Mouse (Mus musculus) monocyte, adult 2 months (primary cell): Measurements from ENCODE around the gene Lrrc10b.

Experiments used
- DNase-seq, 2 experiments: peaks; one replicate each; pipeline ENCODE4 v3.0.0; 2022; ENCODE audit warnings: low spot score in 2 of 2, low read depth in 1 of 2

The Lrrc10b gene

GRCm38 (mm10) chr19:10456752-10457483 is at the start of gene Lrrc10b:
Gene Lrrc10b (minus strand): TSS chr19:10457473.
- DNase-seq = no peak

GRCm38 (mm10) chr19:10502571-10502970 is 45.3 kb upstream of the Lrrc10b start:
- no peak for DNase-seq

GRCm38 (mm10) chr19:10500581-10500980 is 43.3 kb upstream of the Lrrc10b start:
- DNase-seq = no peak

DNA sequence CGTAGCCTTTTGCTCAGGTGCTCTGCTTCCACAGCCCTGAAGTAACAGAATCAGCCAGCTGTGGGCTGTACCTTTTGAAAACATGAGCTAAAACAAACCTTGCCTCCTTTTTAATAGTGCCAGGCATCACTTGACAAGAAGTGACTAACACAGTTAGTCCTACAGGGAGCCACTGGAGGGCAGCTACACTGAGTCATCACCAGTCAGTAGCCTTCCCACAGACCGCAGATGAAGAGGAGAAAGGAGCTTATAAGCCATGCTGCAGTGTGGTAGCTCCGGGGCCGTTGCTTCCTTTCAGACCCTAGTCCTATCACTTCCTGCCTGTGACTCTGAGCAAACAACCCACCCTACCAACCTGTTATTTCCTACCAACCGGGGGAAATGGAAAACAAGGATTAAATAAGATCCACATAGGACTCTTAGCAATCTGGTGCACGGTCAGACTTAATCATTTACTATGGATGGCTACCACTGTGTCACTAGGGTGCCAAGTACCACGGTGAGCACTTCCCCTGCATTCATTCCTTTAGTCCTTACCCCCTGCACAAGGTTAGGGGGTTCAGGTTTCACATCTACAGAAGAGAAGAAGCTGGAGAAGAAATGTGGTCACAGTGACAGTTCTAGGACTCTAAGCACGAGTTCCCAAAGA is 40.4 kb upstream of the Lrrc10b start:
- no peak for DNase-seq

DNA sequence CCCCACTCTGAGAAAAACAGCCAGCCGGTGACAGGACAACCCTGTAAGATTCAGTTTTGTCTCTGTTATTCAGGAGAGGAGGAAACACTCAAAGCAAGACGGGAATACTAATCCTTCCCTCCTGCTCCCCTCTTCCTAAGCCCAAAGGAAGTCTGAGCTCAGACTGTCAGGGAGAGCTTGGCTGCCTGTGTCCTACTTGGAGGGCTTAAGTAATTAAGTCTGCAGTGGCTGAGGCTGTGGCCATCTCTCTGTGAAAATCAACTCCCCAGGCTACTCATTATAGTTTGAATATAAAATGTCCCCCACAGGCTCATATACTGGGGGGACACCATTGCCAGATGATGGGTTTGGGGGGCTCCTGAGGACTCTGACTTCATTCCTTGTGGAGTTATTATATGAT is 39.7 kb upstream of the Lrrc10b start:
- DNase-seq = no peak

DNA sequence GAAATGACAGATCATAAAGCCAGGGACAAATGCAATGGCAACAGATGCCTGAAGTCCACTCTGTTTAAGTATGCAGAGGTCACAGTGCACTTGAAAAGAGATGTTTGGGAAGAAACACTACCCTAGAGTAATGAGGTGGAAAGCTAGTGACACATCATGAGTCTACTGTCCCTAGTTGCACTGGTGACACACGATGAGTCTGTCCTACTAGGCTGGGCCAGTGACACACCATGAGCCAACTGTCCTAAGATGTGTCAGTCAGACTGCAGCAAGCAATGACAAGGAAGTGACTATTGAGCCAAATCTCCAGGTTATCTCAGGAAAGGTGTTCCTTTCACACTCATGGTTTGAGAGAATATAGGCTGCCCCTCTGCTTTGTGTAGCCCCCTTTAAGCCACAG is 38.4 kb upstream of the Lrrc10b start:
- DNase-seq = no peak

DNA sequence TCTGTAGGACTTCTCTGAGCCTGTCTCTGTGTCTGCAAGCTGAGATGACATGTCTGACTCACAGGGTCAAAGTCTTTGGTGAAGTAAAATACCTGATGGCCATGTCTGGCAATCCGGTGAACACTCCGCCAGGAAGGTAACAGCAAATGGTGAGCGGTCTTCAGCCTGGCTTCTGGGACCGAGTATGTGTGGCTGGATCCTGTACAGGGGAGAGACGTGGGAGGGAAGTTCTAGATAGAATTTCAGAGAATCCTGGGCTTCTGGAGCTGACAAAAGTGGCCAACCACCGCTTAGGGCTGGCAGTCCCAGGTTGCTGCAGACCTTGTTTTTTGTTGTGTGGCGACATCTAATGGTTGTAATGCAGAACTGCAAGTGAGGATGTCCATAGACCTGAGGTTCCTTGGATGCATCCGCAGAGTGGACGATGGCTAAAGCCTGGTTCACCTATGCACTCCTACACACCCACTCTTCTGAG is 29.0 kb upstream of the Lrrc10b start:
- no peak for DNase-seq

GRCm38 (mm10) chr19:10482703-10483102 is 25.4 kb upstream of the Lrrc10b start, which contains the start of gene Ppp1r32:
Gene Ppp1r32 (minus strand): TSS chr19:10482928.
- DNase-seq = no peak

GRCm38 (mm10) chr19:10479541-10479940 is 22.3 kb upstream of the Lrrc10b start:
- no peak for DNase-seq

GRCm38 (mm10) chr19:10473779-10474178 is 16.5 kb upstream of the Lrrc10b start:
- DNase-seq = no peak

DNA sequence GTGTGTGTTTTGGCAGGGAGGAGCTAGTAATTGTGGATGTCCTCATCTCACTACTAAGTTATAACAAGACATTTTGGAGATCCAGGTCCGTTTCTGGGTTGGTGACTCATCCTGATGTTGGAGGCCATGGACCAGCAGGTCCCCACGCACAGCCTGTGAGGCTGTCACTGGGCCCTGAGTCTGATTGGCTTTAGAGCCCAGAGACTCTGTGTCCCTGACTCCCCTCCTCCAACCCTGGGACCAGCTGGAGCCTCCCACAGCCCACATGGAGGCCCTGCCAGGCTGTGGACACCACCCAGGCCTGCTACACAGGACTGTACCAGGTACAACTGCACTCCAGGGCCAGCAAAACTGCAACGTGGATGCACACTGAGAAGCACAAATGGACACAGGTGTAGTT is 15.7 kb upstream of the Lrrc10b start:
- DNase-seq = no peak

DNA sequence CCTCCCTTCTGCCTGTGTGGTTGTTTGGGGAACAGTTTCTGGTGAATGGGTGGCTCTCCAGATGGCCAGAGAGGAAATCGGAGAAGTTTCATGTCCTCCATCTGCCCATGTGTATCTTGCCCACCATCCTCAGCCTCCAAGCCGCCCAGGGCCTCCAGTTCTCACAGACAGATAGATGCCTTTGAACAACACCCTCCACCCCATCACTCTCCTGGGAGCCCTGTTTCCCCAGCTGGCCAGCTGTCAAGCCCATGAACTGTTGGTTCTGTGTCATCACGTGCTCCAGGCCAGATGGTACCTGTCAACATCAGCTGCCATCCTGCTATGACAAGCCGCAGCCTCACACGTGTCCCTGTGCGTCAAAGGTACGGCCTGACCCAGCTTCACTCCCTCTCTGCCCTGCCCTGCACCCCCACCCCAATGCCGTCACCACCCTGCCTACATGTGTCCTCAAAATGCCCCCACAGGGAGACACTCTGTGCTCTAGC is 11.9 kb upstream of the Lrrc10b start:
- DNase-seq = no peak

DNA sequence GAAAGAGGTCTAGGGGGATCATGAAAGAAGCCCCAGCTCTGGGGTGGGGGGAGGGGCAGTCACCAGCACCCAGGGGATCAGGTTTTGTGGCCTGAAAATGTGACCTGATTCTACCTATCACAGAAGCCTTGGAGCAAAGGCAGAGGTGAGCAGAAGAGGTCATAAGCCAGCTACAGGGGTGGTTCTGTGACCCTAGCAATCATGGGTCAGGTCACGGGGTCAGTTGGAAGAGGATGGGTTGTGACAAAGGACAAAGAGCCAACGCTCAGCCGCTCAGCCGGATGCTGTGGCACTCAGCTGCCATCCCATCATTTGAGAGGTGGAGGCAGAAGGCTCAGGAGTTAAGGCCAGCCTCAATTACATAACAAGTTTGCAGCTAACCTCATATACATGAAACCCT is 7.2 kb upstream of the Lrrc10b start:
- DNase-seq = no peak

DNA sequence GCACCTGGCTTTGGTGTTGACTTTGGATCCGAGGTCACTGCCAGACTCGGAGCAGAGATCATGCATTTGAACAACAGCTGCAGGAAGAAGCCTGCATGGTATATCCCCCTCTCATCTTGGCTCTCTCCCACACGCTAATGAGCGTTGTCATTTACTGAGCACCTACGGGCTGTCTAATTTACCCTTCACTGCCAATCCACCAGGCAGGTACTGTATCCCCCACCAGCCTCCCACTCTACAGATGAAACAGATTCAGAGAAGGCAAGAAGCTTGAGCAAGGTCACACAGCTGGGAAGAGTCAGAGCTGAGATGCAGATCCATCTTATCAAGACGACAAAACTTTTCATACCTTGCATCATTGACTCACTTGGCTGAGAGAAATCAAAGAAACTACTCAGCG is 4.3 kb upstream of the Lrrc10b start:
- no peak for DNase-seq

DNA sequence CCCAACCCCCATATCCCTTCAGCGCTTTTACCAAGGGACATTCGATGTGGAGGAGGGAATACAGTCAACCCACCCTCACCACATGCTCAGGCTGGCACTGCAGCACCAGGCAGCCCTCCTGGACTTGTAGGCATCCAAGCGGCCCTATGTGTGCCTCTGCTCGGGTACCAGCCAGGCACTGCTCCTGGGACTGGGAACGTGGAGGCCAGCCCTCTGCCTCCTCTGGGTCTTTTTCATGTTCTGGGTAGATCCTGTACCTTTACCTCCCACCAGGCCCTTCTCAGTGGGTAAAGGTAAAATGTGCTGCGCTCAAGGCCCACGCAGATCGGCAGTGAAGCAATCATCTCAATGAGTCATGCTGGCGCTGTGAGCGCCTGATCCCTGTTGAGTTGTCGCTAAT is 2.6 kb upstream of the Lrrc10b start:
- no peak for DNase-seq

DNA sequence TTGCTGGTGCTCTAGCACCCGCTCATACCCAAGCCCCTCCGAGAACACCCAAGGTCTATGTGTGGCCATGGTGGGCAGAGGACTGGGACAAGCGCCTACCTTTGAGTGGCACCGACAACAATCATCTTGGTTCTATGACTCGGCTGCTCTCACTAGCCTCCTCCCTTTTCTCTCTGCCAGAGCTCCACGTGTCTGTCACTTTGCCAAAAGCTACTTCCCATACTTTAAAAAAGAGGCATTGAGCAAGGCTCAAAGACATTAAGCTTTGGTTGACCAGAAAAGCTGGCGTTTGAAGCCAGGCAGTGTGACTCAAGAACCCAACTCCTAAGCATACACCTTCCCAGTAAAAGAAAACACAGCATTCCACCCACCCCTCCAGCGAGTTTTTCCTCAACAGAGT is 823 bp upstream of the Lrrc10b start:
- DNase-seq = no peak

DNA sequence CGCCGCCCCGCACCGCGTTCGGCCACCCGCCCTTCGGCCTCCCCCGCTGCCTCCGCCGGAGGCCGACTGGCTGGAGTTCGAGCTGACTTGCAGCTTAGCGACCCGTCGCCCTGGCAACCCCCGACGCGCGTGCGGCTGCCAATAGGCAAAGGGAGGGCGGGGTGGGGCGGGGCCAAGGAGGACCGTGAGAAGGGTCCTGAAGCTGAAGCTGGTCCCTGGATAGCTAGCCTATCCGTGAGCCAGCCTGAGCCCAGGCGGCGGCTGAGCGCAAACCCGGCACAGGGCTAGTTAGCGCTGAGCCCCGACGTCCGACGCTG is 169 bp upstream of the Lrrc10b start:
- no peak for DNase-seq

DNA sequence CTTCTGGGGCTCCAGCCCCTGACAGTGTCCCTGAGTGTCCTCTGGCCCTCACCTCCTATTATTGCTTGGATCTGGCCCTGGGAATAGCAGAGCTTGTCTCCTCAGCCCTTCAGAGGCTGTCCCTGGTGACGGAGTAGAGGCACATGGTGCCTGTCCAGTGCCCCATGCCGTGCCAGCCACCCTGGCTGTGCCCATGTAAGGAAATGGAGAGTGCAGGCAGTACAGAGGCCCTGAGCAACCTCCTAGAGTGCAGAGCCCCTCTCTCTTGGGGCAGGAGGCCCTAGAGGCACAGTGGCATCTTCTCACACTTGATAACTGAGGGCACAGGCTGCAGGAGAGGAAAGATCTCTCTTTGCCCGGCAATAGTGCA is 1.9 kb downstream of the Lrrc10b start:
- DNase-seq = no peak

DNA sequence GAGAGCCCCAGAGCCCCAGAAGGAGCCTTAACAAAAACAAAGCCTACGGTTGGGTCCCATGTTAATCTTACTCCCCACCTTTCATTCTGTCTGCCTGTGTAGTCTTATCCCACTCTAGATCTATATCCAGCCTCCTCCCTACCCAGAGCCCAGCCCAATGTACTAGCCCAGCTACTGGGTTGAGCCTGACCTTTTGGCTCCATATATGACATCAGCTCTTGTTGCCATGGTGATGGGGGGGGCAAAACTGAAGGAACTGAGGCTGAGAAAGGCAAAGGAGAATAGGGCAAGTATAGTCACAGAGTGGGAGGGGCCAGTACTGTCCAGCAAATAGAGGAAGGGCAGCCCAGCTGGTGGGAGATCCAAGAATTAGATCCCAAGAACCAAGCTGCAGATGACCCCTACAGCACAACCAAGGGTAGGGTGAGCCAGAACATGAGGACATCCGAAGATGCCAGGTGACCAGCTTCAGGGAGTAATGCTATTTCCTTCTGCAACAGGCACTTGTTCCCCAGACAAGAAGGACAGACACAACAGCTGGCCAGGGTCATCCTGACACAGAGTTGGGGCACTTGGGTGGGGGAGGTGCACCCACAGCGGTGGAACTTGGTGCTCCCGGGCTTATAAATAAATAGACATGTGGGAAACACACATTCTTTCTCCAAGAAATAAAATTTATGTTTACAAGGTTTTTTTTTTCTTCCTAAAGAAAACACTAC is 2.4 kb downstream of the Lrrc10b start:
- DNase-seq = no peak

DNA sequence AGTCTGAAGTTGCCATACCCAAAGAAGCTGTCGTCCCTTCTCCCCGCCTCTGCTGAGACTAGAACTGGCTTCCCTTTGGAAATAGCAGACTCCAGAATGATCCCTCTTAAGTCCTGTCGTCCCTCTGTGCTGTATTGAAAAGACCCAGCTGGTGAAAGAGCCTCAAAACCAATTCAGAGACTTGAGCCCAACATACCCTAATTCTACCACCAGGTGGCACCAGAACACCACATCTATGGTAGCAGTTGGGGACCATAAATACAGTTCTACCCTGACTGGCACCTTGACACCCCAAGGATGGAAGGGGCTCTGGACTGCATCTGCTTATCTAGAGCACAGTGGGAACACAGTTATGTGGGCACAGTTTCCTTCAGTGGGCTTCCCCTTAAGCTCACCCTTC is 7.6 kb downstream of the Lrrc10b start:
- no peak for DNase-seq

GRCm38 (mm10) chr19:10449190-10449589 is 8.1 kb downstream of the Lrrc10b start:
- DNase-seq = no peak

- no peak for DNase-seq
Observed at GRCm38 (mm10) chr19:10448275-10448674, 9.0 kb downstream of the Lrrc10b start.
